Mouse (Mus musculus) midbrain, postnatal 0 days (tissue): ENCODE data around the gene Tspan32. TPM values are rescaled to one million over a fixed set of nuclear protein-coding genes. Genes with fewer than 3 reads are reported as not detected.

Experiments
- ATAC-seq: fragments of 200-750 bp; cut with Nextera tagmentation; 2 replicates; pipeline ENCODE4 v1.8.0; 2017; ENCODE audit warnings: moderate number of reproducible peaks, mild to moderate bottlenecking, moderate TSS enrichment, moderate library complexity; ENCODE audit not compliant: low FRiP score
- DNase-seq: peaks from one replicate; pipeline ENCODE4 v3.0.0-alpha.2; 2015; ENCODE audit warnings: low spot score
- H3K27ac ChIP-seq: fragments of 300-500 bp; sonication (generic); 2 replicates; pipeline ENCODE4 v1.5.1; 2014; ENCODE audit warnings: low read depth, mild to moderate bottlenecking, low read length, mixed read lengths
- H3K27me3 ChIP-seq: fragments of 300-500 bp; sonication (generic); 2 replicates; pipeline ENCODE4 v1.6.1; 2014; ENCODE audit warnings: low read length, control low read depth, mixed read lengths; ENCODE audit not compliant: insufficient read depth
- H3K36me3 ChIP-seq: fragments of 300-500 bp; sonication (generic); 2 replicates; pipeline ENCODE4 v1.6.1; 2014; ENCODE audit warnings: low read length, control low read depth, mixed read lengths; ENCODE audit not compliant: insufficient read depth
- H3K4me1 ChIP-seq: fragments of 300-500 bp; sonication (generic); 2 replicates; pipeline ENCODE4 v1.6.1; 2014; ENCODE audit warnings: mild to moderate bottlenecking, control low read depth, antibody characterized with exemption, low read length, mixed read lengths; ENCODE audit not compliant: insufficient read depth
- H3K4me2 ChIP-seq: fragments of 300-500 bp; sonication (generic); 2 replicates; pipeline ENCODE4 v1.6.1; 2014; ENCODE audit warnings: low read depth, mild to moderate bottlenecking, low read length, mixed read lengths; ENCODE audit not compliant: poor library complexity, severe bottlenecking
- H3K4me3 ChIP-seq: fragments of 300-500 bp; sonication (generic); 2 replicates; pipeline ENCODE4 v1.5.1; 2014; ENCODE audit warnings: low read depth, mild to moderate bottlenecking, low read length, moderate library complexity
- H3K9ac ChIP-seq: fragments of 300-500 bp; sonication (generic); replicated peaks from 2 replicates; pipeline ENCODE4 v1.6.1; 2014; ENCODE audit warnings: mild to moderate bottlenecking, low read length, moderate library complexity, mixed read lengths; ENCODE audit not compliant: poor library complexity, severe bottlenecking
- H3K9me3 ChIP-seq: fragments of 300-500 bp; sonication (generic); 2 replicates; pipeline ENCODE4 v1.6.1; 2016; ENCODE audit warnings: low read length, control low read depth
- CTCF ChIP-seq: IDR thresholded peaks from 2 replicates; pipeline ENCODE4 v1.5.1; 2016; ENCODE audit warnings: antibody characterized with exemption, mild to moderate bottlenecking
- WGBS: fragments of 180-500 bp; shearing (Covaris S2); extraction: QIAGEN DNeasy Blood & Tissue Kit; methylation state at CpG from one replicate; pipeline ENCODE4 v1.1.7; 2014; 5-methylcytosine and 5-hydroxymethylcytosine counted together
- polyA plus RNA-seq: library from polyadenylated mRNA; unstranded; fragments of >200 nt; fragmentation: Nextera tagmentation; extraction: Ambion mirVana; gene quantifications from 2 replicates; pipeline ENCODE4 v1.2.1, GENCODE M21; 2015
- total RNA-seq: library from RNA; depleted of rRNA; stranded (reverse); fragments of >200 nt; gene quantifications from 2 replicates; pipeline ENCODE4 v1.2.3, GENCODE M21; 2014

The Tspan32 gene
- total and polyA plus RNA-seq, 2 experiments from 2014 or later: 0.37 to 0.38 TPM

DNA sequence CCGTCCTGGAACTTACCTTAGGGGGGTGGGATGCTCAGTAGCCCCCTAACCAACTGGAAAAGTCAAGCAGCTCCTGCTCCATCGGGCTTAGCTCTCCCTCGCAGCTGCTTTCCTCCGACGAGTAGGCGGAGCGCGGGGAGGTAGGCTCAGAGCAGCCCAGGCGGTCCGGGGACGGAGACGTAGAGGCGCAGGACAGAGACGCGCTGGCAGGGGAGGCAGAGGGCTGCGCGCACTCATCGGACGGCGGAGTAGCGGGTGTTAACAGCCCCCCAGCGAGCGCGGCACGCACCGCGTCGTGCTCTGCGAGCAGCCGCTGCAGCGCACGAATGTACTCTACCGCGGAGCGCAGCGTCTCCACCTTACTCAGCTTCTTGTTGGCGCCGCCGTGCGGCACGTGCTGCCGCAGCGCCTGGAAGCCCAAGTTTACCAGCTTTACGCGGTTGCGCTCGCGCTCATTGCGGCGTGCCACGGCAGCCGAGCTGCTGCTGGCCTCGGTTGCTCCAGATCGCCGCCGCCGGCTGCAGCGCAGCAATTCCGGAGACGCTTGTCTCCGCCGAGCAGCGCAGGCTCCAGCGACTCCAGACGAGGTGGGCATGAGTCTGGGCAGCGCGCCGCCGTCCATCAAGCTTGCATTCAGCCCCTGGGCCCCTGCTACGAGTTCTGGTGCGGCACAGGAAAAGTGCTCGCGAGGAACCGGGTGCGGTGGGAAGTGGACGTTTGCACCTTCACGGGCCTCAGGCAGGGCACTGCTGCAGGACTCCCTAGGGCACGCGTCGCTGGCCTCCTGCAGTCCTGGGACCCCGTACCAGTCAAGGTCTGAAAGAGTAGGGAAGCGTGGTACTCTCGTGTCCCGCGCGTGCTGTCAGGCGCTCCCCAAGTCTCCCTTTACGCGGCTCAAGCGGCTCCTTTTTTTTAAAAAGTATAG is 36.7 kb upstream of the Tspan32 start:
- no peaks in the 10 kb centered on the region for H3K36me3 ChIP-seq
- WGBS: under 1% methylated on average over 82 of the region's 90 CpGs
- H3K9ac ChIP-seq: no peak overlapping the region
- no peak overlapping the region for H3K27ac ChIP-seq
- H3K9me3 ChIP-seq: no peaks in the 10 kb centered on the region
- H3K27me3 ChIP-seq: peaks cover 47% of the 10 kb centered on the region
- ATAC-seq: peak; percentile 72; the same call in 1 of the 2 replicates
- peak; percentile 80 for DNase-seq
- peak overlapping the region; percentile 69 for H3K4me2 ChIP-seq
- no peaks in the 10 kb centered on the region for H3K4me1 ChIP-seq
- peak overlapping the region; percentile 33 for H3K4me3 ChIP-seq
- peak; percentile 63 for TF ChIP-seq CTCF

DNA sequence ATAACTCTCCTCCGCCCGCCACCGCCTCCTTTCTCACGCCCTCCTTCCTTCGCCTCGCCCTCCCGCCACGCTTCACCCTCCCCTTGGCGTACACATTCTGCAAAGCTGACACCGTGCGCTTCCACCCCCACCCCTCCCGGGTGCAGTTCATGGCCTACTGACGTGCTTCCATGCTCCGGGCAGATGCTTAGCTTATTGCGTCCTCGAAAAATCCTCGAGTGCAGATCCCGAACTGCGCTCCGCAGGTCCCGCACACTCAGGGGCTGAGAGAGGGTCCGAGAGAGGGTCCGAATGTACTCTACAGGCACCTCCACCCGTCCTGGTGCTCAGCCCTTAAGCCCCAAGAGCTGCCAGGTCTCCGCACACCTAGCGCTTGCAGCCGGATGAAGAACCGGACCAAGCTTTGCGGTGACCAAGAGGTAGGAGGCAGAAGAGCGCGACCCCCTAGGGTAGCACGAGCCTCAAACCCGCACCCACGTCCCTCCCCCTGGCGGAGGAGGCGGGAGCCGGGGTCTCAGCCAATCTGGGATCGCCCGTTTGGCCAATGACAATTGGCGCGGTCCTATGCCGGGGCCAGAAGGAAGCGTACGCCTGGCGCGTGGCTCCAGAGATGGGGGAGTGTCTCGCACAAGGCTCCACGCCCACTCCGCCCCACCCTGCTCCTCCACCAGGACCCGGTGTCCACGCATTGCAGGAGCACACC is 35.9 kb upstream of the Tspan32 start, which contains the start of gene Ascl2:
TSS of gene Ascl2 (minus strand) at position 456 of the 703 bp plus-strand sequence.
- H3K4me1 ChIP-seq: no peaks in the 10 kb centered on the region
- peak within 1 kb of the TSS; percentile 33 for H3K4me3 ChIP-seq
- H3K36me3 ChIP-seq: no peaks in the 10 kb centered on the region
- H3K4me2 ChIP-seq: peak within 1 kb of the TSS; percentile 69
- H3K27me3 ChIP-seq: peaks cover 47% of the 10 kb centered on the region
- ATAC-seq (peak; percentile 44; the same call in 1 of the 2 replicates), DNase-seq (peak; percentile 55)
- H3K9me3 ChIP-seq: no peaks in the 10 kb centered on the region
- no peak within 1 kb of the TSS for H3K27ac ChIP-seq
- WGBS: 1% methylated on average over 51 of the region's 51 CpGs
- peak within 1 kb of the TSS; percentile 42; the same call in 1 of the 2 replicates for H3K9ac ChIP-seq
- TF ChIP-seq CTCF: peak; percentile 42

DNA sequence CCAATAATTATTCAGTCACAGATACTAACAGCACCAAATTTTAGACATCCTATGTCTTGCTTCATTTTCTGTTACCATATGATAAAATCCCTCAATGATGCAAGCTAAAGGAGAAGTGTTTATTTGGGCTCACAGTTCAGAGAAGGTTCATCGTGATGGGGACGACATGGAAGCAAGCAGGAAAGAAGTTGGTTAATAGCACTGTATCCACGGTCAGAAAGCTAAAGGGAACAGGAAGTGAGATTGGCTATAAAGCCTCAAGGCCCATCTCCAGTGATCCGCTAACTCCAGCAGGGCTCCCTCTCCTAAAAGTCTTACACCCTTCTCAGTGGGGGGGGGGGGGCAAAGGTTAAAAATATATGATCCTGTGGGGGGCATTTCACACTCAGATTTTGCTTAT is 22.9 kb upstream of the Tspan32 start:
- no peaks in the 10 kb centered on the region for H3K4me1 ChIP-seq
- H3K9ac ChIP-seq: no peak overlapping the region
- H3K36me3 ChIP-seq: no peaks in the 10 kb centered on the region
- H3K27ac ChIP-seq: no peak overlapping the region
- no peak for TF ChIP-seq CTCF
- DNase-seq (no peak), ATAC-seq (no peak)
- no peak overlapping the region for H3K4me2 ChIP-seq
- 82% methylated on average over 4 of the region's 4 CpGs for WGBS
- H3K27me3 ChIP-seq: no peaks in the 10 kb centered on the region
- no peak overlapping the region for H3K4me3 ChIP-seq
- no peaks in the 10 kb centered on the region for H3K9me3 ChIP-seq

DNA sequence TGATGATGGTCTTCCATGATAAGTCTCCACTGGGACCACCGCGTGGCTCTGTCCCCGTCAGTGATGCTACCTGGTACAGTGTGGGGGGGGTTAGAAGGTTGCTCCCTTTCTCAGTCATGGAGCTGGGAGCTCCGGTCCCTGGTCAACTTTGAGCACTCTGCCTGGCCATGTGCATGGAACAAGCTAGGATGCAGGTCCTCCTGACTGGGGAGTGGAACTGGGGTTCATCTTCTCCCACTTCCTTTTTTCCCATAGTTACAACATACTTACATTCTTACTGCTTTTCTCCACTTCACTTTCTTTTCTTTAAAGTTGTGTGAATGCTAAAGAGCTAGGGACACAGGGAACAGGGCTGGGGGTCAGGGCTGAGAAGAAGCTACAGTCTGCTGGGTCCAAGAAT is 19.7 kb upstream of the Tspan32 start:
- H3K27ac ChIP-seq: no peak overlapping the region
- DNase-seq (no peak), ATAC-seq (no peak)
- no peak for TF ChIP-seq CTCF
- no peak overlapping the region for H3K4me2 ChIP-seq
- no peak overlapping the region for H3K4me3 ChIP-seq
- WGBS: 99% methylated on average over 4 of the region's 4 CpGs
- no peaks in the 10 kb centered on the region for H3K9me3 ChIP-seq
- H3K9ac ChIP-seq: no peak overlapping the region
- H3K36me3 ChIP-seq: no peaks in the 10 kb centered on the region
- no peaks in the 10 kb centered on the region for H3K4me1 ChIP-seq
- no peaks in the 10 kb centered on the region for H3K27me3 ChIP-seq

DNA sequence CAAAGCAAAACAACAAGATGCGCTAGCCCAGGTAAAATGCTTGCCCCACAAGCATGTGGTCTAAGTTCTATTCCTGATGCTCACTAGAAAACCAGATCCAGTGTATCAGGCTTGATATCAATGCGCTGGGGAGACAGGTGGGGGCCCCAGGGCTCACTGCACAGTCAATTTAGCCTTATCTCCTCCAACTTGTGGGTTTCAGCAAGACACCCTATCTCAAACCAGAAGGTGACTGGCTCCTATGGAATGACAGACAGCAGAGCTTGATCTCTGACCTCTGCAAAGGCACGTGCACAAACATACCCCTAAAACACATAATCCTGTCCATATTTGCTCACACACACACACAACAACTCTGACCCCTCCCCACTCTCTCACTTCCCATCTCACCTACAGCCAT is 17.1 kb upstream of the Tspan32 start:
- no peaks in the 10 kb centered on the region for H3K4me1 ChIP-seq
- ATAC-seq (no peak), DNase-seq (no peak)
- no peaks in the 10 kb centered on the region for H3K36me3 ChIP-seq
- TF ChIP-seq CTCF: no peak
- H3K9me3 ChIP-seq: no peaks in the 10 kb centered on the region
- 89% methylated on average over 3 of the region's 3 CpGs for WGBS
- H3K4me3 ChIP-seq: no peak overlapping the region
- no peak overlapping the region for H3K27ac ChIP-seq
- H3K9ac ChIP-seq: no peak overlapping the region
- no peaks in the 10 kb centered on the region for H3K27me3 ChIP-seq
- H3K4me2 ChIP-seq: no peak overlapping the region

DNA sequence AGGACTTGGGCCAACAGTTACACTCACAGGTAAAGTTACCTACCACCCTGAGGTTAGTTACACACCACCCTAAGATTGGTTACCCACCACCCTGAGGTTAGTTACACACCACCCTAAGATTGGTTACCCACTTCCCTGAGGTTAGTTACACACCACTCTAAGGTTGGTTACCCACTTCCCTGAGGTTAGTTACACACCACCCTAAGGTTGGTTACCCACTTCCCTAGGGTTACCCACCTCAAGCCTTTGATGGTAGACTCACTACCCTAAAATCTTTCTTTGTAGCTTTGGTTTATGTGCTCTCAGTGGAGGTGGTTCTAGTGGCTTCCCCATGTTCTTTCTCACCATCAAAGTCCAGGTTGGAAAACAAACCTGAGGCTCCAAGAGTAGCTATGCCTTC is 9.8 kb upstream of the Tspan32 start:
- Histone ChIP-seq H3K4me3 (no peak overlapping the region), H3K9ac (no peak overlapping the region), H3K9me3 (no peaks in the 10 kb centered on the region), H3K27ac (no peak overlapping the region), H3K4me1 (no peaks in the 10 kb centered on the region), H3K27me3 (no peaks in the 10 kb centered on the region), H3K4me2 (no peak overlapping the region), H3K36me3 (no peaks in the 10 kb centered on the region)
- ATAC-seq (no peak), DNase-seq (no peak)
- no peak for TF ChIP-seq CTCF
